4 mouse cellular contexts compared by ENCODE assay signal in genomic region chr2:71924931-71925330, GRCm38 (mm10).
DNase-seq lines count a peak whose midpoint lies in the region.

No protein-coding gene starts in this region.

- DNase-seq in ES-CJ7 (ENCODE audit: low read depth, low spot score) (peak; percentile 75), R1 (ENCODE audit: low read depth, low spot score) (peak; percentile 83), ZHBTc4 (ENCODE audit: low read depth, low spot score) (peak; percentile 76)
- DNase-seq in heart, adult 11 months: peak; percentile 80

Comparison
In these comparisons a context has a peak if more than half of its experiments do, and no peak if none do; other contexts are left out.
1. Peak in every context shown above with its lines: DNase-seq.